Mouse (Mus musculus) brain, embryonic 14.5 days (tissue): ENCODE results near the gene Tbc1d2.

Experiments
- CTCF ChIP-seq: fragments of 200-500 bp; IDR thresholded peaks from 2 replicates; pipeline ENCODE4 v1.5.1; 2012; ENCODE audit warnings: inconsistent platforms, mild to moderate bottlenecking, moderate library complexity, borderline replicate concordance; ENCODE audit not compliant: insufficient read depth, insufficient read length; ENCODE audit errors: extremely low read depth
- POLR2A ChIP-seq: fragments of 200-500 bp; IDR thresholded peaks from 2 replicates; pipeline ENCODE4 v1.6.1; 2012; ENCODE audit warnings: mild to moderate bottlenecking, inconsistent platforms, borderline replicate concordance; ENCODE audit not compliant: poor library complexity, insufficient read depth, insufficient read length, severe bottlenecking; ENCODE audit errors: extremely low read depth

DNA sequence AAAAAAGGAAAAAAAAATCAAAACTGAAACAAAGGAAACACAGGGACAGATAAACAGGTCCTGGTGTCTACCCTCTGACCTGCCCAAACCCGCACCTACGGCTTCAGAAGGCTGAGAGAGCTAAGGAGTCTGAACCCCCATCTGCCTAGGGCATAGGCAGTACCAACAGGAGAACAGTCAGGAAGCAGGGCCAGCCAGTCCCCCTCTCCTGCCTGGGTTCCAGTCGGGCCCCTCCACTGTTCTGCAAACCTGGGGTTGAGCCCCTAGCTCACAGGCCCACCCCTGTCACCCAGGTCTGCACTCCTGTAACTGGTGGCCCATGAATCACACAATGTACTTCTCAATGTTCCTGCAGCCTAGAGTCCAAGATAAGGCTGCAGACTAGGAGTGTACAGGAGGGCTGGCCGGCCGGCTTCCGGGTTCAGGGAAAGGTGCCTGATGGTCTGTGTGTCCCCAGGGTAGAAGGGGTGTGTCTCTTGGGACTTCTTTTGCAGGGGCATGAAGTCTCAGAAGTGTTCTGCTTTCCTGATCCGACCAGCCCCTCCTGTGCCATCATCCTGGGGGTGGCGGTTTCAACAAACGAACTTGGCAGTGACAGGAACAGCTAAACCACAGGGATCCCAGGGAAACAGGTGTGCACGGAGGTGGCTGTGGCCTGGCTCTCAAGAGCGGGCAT, 52.6 kb downstream of the Tbc1d2 start:
- TF ChIP-seq CTCF (no peak), POLR2A (no peak)
